Mouse (Mus musculus) large intestine, adult 2 months (tissue): ENCODE data around the gene Col9a2. TPM values are rescaled to one million over a fixed set of nuclear protein-coding genes. Genes with fewer than 3 reads are reported as not detected.
"Not testable (repeated sequence)": the region's sequence is repeated elsewhere in the genome, so short reads cannot be mapped to it uniquely, and the experiment has no call there.

Source experiments
- DNase-seq: peaks from one replicate; pipeline ENCODE4 v3.0.0-alpha.2; 2012; ENCODE audit warnings: low read depth, low spot score
- WGBS: fragments of 180-500 bp; shearing (Covaris S2); methylation state at CpG from one replicate; pipeline ENCODE4 v1.1.7; 2018; 5-methylcytosine and 5-hydroxymethylcytosine counted together
- polyA plus RNA-seq: library from polyadenylated mRNA; depleted of rRNA; stranded (reverse); fragments of >200 nt; gene quantifications from 2 replicates; pipeline ENCODE4 v1.2.3, GENCODE M21; 2012; rRNA removed

Gene Col9a2
- polyA plus RNA-seq, 1 experiment: 0.16 TPM

DNA sequence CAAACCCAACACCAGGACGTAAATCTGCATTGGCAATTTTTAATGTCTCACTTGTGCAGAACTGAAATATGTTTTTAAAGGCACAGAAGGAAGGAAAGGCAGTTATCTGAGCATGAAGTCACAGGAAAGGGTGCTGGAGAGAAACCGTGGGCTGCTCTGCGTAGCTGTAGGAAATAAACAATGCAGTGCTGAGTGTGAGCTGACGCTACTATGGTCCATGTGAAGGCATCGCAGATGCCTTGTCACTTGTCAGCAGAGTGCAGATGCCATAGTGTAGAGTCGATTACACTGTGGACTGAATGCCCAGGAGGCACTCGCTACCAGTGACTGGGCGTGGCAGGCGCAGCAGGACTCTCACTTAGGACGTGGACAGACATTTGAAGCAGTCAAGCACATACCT, 20.0 kb downstream of the Col9a2 start:
- WGBS: 84% methylated on average over 10 of the region's 10 CpGs
- not testable (repeated sequence) for DNase-seq

- WGBS: 57% methylated on average over 2 of the region's 2 CpGs
- no peak for DNase-seq
Measured at GRCm38 (mm10) chr4:121065336-121065735, 26.2 kb downstream of the Col9a2 start.

GRCm38 (mm10) chr4:121074250-121074649, 35.1 kb downstream of the Col9a2 start:
- no peak for DNase-seq
- 83% methylated on average over 4 of the region's 4 CpGs for WGBS

DNA sequence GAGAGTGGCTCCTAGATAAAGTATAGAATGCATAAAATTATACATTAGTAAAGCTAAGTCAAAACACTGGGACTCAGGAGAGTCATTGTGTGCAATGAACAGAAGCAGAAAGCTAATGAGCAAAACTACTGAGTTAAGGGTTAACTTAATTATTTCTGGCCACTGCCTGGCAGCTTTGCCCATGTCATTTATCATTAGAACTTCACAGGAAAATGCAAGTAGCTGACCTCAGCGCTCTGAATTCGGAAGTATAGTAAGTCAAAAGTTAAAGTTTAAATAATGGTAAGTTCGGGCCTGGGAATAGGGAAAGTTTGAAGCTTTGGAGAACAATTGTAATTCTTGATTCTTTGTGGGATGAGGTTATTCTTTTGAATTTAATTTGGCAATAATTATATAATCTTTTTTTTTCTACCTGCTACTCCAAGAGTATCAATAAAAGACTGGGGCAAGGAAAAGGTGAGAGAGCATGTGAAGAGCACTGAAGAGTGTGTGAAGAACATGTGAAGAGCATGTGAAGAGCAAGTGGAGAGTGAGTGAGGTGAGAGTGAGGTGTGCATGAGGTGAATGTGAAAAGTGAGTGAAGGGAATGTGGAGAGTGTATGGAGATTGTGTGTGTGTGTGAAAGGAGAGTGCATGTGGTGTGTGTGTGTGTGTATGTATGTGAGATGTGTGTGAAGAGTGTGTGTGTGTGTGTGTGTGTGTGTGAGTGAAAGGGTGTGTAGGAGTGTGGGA, 38.9 kb downstream of the Col9a2 start:
- DNase-seq: no peak
- 85% methylated on average over 3 of the region's 3 CpGs for whole genome bisulfite sequencing

DNA sequence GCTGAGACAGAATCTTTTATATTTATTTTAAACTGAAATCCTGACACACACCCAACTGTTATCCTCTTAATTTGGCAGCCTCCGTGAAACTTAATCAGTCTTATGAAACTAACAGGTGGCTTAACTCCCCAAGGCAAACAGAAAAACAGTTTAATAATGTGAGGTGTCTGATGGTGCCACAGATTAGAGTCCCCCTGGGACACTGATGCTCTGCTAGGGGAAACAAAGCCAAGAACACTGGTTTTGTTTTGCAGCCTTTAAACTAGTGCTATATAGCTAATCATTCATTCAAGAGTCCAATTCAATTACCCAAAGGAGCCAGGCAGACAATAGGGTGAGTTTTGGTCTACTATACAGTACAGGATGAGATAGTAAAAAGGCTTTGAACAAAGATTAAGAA, 41.2 kb downstream of the Col9a2 start:
- DNase-seq: no peak
- WGBS: 65% methylated on average over 1 of the region's 1 CpGs

GRCm38 (mm10) chr4:121084506-121084905, 45.3 kb downstream of the Col9a2 start:
- DNase-seq: no peak

DNA sequence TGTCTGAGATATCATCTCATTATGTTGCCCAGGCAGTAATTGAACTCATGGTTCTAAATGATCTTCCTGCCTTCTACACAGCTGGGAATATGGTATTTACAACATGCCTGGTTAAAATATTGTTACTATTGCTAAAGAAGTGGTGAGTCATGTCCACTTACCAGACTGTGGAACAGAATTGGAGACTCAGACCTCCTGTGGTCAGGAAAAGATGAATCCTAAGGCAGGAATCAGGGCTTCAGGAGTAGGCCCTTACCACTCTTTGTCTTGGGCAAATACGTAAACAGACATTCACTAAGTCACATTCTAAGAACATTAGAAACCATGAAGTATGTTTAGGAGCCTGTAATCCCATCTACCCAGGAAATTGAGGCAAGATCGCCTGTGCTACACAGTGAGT, 49.5 kb downstream of the Col9a2 start:
- DNase-seq: no peak
- 95% methylated on average over 2 of the region's 2 CpGs for WGBS

- 82% methylated on average over 4 of the region's 4 CpGs for WGBS
- no peak for DNase-seq
Measured at GRCm38 (mm10) chr4:121090211-121090610, 51.0 kb downstream of the Col9a2 start.

DNA sequence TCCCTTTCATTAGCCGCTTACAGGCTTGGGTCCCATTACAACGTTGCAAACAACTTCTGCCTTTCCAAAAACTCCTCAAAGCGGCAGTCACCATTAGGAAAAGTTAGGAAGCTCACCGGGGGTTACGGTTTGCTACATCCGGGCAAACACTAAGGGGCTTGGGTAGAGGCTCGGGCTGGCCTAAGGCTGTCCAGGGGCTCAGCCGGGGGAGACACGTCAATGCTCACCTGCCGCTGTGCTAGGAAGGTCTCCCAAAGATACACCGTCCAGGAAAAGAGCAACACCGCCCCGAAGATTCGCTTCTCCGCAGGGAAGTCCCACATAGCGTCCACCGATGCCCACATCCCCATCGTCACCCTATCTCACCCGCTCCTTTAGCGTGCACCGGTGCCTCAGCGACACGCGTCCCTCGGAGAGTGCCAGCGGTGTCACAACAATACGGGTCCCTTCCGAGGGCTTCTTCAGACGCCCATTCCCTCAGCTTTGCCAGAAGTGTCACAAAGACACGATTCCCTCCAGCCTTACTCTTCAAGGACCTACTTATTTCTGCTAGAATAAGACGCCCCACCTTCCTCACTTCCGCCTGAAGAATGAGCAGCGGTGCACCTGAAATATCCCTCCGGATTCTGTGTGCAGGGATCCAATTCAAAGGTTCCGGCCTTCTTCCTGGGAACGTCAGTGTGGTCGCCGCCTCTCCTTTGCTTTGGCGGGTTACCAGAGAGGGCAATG, 58.6 kb downstream of the Col9a2 start, which contains the start of gene Zmpste24:
TSS of gene Zmpste24 (minus strand) at position 592 of the 729 bp plus-strand sequence.
- DNase-seq: peak; percentile 70
- WGBS: under 1% methylated on average over 39 of the region's 39 CpGs

DNA sequence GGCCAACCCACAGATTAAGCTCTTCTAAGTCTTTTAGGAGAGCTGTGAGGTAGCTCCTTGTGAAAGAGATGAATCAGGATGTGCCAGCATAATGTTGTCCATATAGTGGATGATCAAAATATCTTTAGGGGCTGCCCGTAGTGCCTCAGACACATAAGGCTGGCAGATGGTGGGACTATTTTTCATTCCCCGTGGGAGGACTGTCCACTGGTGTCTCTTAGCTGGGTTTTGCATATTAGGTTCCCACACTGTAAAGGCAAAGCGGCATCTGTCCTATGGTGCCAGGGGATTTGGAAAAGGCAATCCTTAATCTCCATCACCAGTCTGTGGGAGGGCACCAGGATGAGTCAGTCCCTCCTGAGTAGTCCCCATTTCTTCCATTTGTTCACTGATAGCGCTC, 64.1 kb downstream of the Col9a2 start:
- WGBS: 80% methylated on average over 4 of the region's 4 CpGs
- DNase-seq: no peak

Other genes starting within 250 kb of the Col9a2 start
- gene Nfyc, start 207.8 kb upstream of the Col9a2 start, polyA plus RNA-seq: 127 and 166 TPM in 2 replicates
- 0.45 and 0.53 TPM in 2 replicates for gene Rims3, start 184.6 kb upstream of the Col9a2 start, polyA plus RNA-seq
- gene Exo5, start 114.4 kb upstream of the Col9a2 start, polyA plus RNA-seq: 7.0 and 8.4 TPM in 2 replicates
- 0.89 and 1.6 TPM in 2 replicates for gene Zfp69, start 87.7 kb upstream of the Col9a2 start, polyA plus RNA-seq
- gene Smap2, start 22.1 kb upstream of the Col9a2 start, polyA plus RNA-seq: 27.3 and 29.1 TPM in 2 replicates
- 14.3 and 14.9 TPM in 2 replicates for gene Zmpste24, start 58.9 kb downstream of the Col9a2 start, polyA plus RNA-seq
- gene Tmco2, start 69.8 kb downstream of the Col9a2 start, polyA plus RNA-seq: not detected in 2 replicates
- gene Rlf, start 175.7 kb downstream of the Col9a2 start, polyA plus RNA-seq: 1.6 and 3.0 TPM in 2 replicates